Comparison of ENCODE assay signal across 32 mouse cellular contexts in the genomic region with DNA sequence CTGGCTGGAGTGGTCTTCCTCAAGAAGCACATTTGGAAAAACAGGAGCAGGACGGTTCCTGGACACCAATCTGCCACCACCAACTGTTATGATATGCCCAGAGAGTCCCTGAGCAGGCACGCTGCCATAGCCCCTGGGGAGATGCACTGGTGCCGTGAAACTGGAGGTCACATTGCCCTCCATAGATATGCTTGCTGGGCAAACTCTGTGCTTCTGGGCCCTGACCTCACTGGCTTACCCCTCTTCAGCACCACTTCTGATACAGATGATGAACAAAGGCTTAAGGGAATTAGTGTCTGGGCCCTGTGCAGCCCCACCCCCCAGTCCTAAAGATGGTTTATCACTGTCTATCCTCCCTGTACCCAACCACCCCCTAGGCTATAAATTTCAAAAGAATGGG. TPM values are rescaled to one million over a fixed set of nuclear protein-coding genes. Genes with fewer than 3 reads are reported as not detected.
A peak's percentile ranks its signal among the peaks of the same experiment; 100 is the strongest.
DNase-seq lines count a peak whose midpoint lies in the region; ATAC-seq and TF ChIP-seq lines count a peak whose summit lies in the region.
"Had no signal": no experiment of that assay in that cellular context is flagged by ENCODE, and none has a peak within 500 bp of the region (broad histone marks: within the 10 kb centered on the region; RNA-seq: fewer than 3 reads in every experiment).

No protein-coding gene starts in this region.

- TF ChIP-seq CTCF in heart, postnatal 0 days (IDR thresholded peaks at IDR 0.05; ENCODE audit: low read depth) = no peak

- H3K9me3 ChIP-seq in heart, embryonic 12.5 days (replicated peaks) = no peaks in the 10 kb centered on the region
- H3K9me3 ChIP-seq in heart, postnatal 0 days (replicated peaks; ENCODE audit: control insufficient read depth, low read length) = no peaks in the 10 kb centered on the region
- H3K9me3 ChIP-seq: embryonic facial prominence, embryonic 12.5 days; hindbrain, embryonic 15.5 days; limb, embryonic 15.5 days; liver, embryonic 13.5 days had no signal

- H3K36me3 ChIP-seq in heart, embryonic 12.5 days = no peaks in the 10 kb centered on the region
- H3K36me3 ChIP-seq in heart, postnatal 0 days (replicated peaks; ENCODE audit: control insufficient read depth, insufficient read depth, low read length) = no peaks in the 10 kb centered on the region
- H3K36me3 ChIP-seq: embryonic facial prominence, embryonic 12.5 days; hindbrain, embryonic 15.5 days; limb, embryonic 15.5 days; liver, embryonic 13.5 days had no signal

- no peak overlapping the region for H3K4me2 ChIP-seq in heart, embryonic 12.5 days
- no peak overlapping the region for H3K4me2 ChIP-seq in heart, postnatal 0 days (ENCODE audit: low read depth, low read length)
- H3K4me2 ChIP-seq: embryonic facial prominence, embryonic 12.5 days; hindbrain, embryonic 15.5 days; limb, embryonic 15.5 days; liver, embryonic 13.5 days had no signal

- peak overlapping the region; percentile 57 for H3K27ac ChIP-seq in heart, embryonic 12.5 days (ENCODE audit: poor library complexity, severe bottlenecking)
- H3K27ac ChIP-seq in heart, postnatal 0 days (ENCODE audit: low read depth) = peak overlapping the region; percentile 8; the same call in 1 of the 2 replicates
- H3K27ac ChIP-seq: embryonic facial prominence, embryonic 12.5 days; hindbrain, embryonic 15.5 days; liver, embryonic 13.5 days had no signal

- no peak for ATAC-seq in heart, embryonic 12.5 days (ENCODE audit: insufficient number of reproducible peaks, low FRiP score)
- ATAC-seq in heart, postnatal 0 days (ENCODE audit: insufficient read depth, low read depth) = peak; percentile 62; the same call in 1 of the 2 replicates
- ATAC-seq: CD4-positive, CD25-positive, alpha-beta regulatory T cell, adult 4 months; forebrain, embryonic 16.5 days; midbrain, embryonic 16.5 days had no signal

- H3K9ac ChIP-seq in heart, embryonic 12.5 days = no peak overlapping the region
- H3K9ac ChIP-seq in heart, postnatal 0 days (replicated peaks; ENCODE audit: low read depth, low read length) = no peak overlapping the region
- H3K9ac ChIP-seq: embryonic facial prominence, embryonic 12.5 days; hindbrain, embryonic 15.5 days; limb, embryonic 15.5 days; liver, embryonic 13.5 days had no signal

- peaks cover 52% of the 10 kb centered on the region for H3K4me1 ChIP-seq in heart, embryonic 12.5 days (replicated peaks)
- H3K4me1 ChIP-seq in heart, postnatal 0 days (ENCODE audit: control insufficient read depth, insufficient read depth) = peaks cover 8% of the 10 kb centered on the region
- H3K4me1 ChIP-seq: hindbrain, embryonic 15.5 days had no signal

- no peak for DNase-seq in heart, adult 18-20 months
- peak; percentile 10 for DNase-seq in heart, postnatal 0 days (ENCODE audit: low spot score)
- no peak for DNase-seq in heart, adult 11 months
- peak; percentile 9 for DNase-seq in retina, postnatal 1 day
- DNase-seq in retina, embryonic 14.5 days (ENCODE audit: low spot score) = no peak
- no peak for DNase-seq in thymus, adult 18-20 months
- DNase-seq: adrenal gland, postnatal 14 days; cerebellum, adult 11 months; cerebellum, adult 9-10 months; cerebellum, postnatal 36 days; kidney, adult 18-20 months; kidney, postnatal 4 days; liver, embryonic 13.5 days; lung, adult 18-20 months; lung, postnatal 10 days; right cerebral cortex, postnatal 14 days; thymus, postnatal 14 days had no signal

- H3K4me3 ChIP-seq in heart, embryonic 12.5 days = no peak overlapping the region
- H3K4me3 ChIP-seq in heart, postnatal 0 days (ENCODE audit: low read depth, low read length) = no peak overlapping the region
- H3K4me3 ChIP-seq: embryonic facial prominence, embryonic 12.5 days; hindbrain, embryonic 15.5 days; limb, embryonic 15.5 days; liver, embryonic 13.5 days had no signal

- no peak for TF ChIP-seq EP300 in heart, postnatal 0 days (IDR thresholded peaks at IDR 0.05; ENCODE audit: low read depth)

- H3K27me3 ChIP-seq in heart, embryonic 12.5 days (replicated peaks) = no peaks in the 10 kb centered on the region
- H3K27me3 ChIP-seq in heart, postnatal 0 days (ENCODE audit: control insufficient read depth, insufficient read depth, low read length) = no peaks in the 10 kb centered on the region
- H3K27me3 ChIP-seq: embryonic facial prominence, embryonic 12.5 days; hindbrain, embryonic 15.5 days; limb, embryonic 15.5 days had no signal

- WGBS in heart, embryonic 12.5 days = 10% methylated on average over 3 of the region's 3 CpGs
- WGBS in heart, postnatal 0 days = 35% methylated on average over 3 of the region's 3 CpGs

RNA-seq across cellular contexts. Expression of a gene that starts 6.4 kb away (rescaled TPM):
- 0.46 and 0.55 TPM in 2 replicates for polyA plus RNA-seq in heart, embryonic 12.5 days (2016; fragmentation: Nextera tagmentation; extraction: Ambion mirVana)
- not detected for total RNA-seq in heart, adult 18-20 months (2021)
- 1.4 TPM in 1 of 2 replicates, not detected in the other for total RNA-seq in heart, postnatal 0 days (2014; rRNA removed; ENCODE audit: low replicate concordance)
- polyA plus RNA-seq in heart, postnatal 0 days (2015; fragmentation: Nextera tagmentation; extraction: Ambion mirVana) = 0.45 and 0.55 TPM in 2 replicates
- total RNA-seq: adrenal gland, postnatal 14 days; gastrocnemius, adult 8-10 months; gastrocnemius, postnatal 4 days; hematopoietic stem cell, adult 5-6 weeks; neutrophil, adult 5-6 weeks had no signal
- polyA plus RNA-seq: CD4-positive, CD25-positive, alpha-beta regulatory T cell, adult 4 months; stomach, embryonic 14.5 days had no signal

RNA-seq across cellular contexts. Expression of a gene that starts 37.3 kb away (rescaled TPM):
- 0.08 TPM in 1 of 2 replicates, not detected in the other for polyA plus RNA-seq in heart, embryonic 12.5 days (2016; fragmentation: Nextera tagmentation; extraction: Ambion mirVana)
- total RNA-seq in heart, adult 18-20 months (2021) = under 1 TPM; 0.12 to 0.13 TPM
- 0.08 TPM in 1 of 2 replicates, not detected in the other for total RNA-seq in heart, postnatal 0 days (2014; rRNA removed; ENCODE audit: low replicate concordance)
- 0.08 and 0.27 TPM in 2 replicates for polyA plus RNA-seq in heart, postnatal 0 days (2015; fragmentation: Nextera tagmentation; extraction: Ambion mirVana)
- total RNA-seq: gastrocnemius, adult 8-10 months; hematopoietic stem cell, adult 5-6 weeks; layer of hippocampus, adult 8-10 months; layer of hippocampus, postnatal 25 days had no signal
- polyA plus RNA-seq: CD4-positive, CD25-positive, alpha-beta regulatory T cell, adult 4 months; forebrain, embryonic 16.5 days; hindbrain, embryonic 15.5 days; liver, embryonic 13.5 days; neural tube, embryonic 11.5 days had no signal

Comparison
In these comparisons a context has a peak if more than half of its experiments do, and no peak if none do; other contexts are left out.
1. DNase-seq: peak in heart, postnatal 0 days (single experiment) and retina, postnatal 1 day (single experiment); none in heart, adult 18-20 months (0 of 2), heart, adult 11 months (single experiment), retina, embryonic 14.5 days (single experiment) and thymus, adult 18-20 months (0 of 2).